Mouse (Mus musculus) retina, embryonic 14.5 days (tissue): ENCODE data around the gene Cgnl1.

Experiments
- DNase-seq: peaks from one replicate; pipeline ENCODE4 v3.0.0-alpha.2; 2015; ENCODE audit warnings: low spot score

Cgnl1 gene

DNA sequence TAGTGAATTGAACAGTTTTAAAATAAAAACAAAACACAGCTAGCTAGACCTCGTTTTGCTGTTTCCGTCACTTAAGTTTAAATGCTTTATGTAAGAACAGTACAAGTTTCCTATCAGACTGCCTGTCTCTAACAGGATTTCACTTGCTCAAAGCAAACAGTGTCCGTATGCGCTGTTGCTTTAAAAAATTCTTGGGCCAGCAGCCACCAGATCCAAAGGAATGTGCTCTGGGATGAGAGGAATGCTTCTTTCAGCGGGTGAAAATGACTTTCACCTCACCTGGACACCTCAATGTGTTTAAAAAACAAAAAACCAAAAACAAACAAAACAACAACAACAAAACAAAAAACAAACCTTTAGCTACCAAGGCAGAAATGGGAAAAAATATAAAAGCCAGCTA lies 54.4 kb downstream of the Cgnl1 start:
- DNase-seq, result no peak

DNA sequence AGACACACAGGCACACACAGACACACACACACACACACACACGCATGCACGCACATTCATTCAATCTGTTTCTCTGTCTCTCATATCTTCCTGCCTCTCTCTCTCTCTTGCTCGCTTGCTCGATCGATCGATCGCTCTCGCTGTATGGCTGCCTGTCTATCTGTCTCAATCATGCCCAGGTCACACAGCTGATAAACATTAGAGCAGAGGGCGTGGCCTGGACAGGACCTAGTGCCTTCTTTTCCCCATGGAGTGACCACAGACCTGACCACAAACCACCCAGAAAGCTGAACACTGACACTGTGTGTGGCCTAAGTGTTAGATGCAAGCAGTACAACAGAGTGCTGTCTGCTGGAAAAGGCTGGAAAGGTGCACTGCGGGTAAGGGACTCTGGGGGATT lies 60.6 kb downstream of the Cgnl1 start:
- no peak for DNase-seq

DNA sequence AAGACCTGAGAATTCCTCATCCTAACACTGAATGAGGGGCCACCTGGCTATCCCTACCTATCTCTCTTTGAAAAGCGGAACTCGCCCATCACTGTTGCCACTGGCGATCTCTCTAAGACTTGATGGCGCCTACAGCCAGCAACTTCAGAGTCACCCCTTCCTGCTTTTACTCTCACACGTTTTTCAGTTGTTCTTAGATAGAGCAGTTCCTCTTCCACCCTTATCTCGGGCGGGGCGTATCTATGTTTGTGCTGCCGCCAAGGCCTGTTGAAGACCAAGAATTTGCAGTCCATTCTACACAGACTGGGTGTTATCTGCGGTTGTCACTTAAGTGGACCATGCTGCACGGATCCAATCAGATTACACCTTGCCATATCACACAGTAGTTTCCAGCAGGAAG lies 62.2 kb downstream of the Cgnl1 start:
- DNase-seq, result no peak

- no peak for DNase-seq
Observed at GRCm38 (mm10) chr9:71707989-71708388, 63.4 kb downstream of the Cgnl1 start.

- peak; percentile 32 for DNase-seq
Observed at GRCm38 (mm10) chr9:71704332-71705014, 66.9 kb downstream of the Cgnl1 start.

- DNase-seq, result no peak
Observed at GRCm38 (mm10) chr9:71699087-71699486, 72.3 kb downstream of the Cgnl1 start.

DNA sequence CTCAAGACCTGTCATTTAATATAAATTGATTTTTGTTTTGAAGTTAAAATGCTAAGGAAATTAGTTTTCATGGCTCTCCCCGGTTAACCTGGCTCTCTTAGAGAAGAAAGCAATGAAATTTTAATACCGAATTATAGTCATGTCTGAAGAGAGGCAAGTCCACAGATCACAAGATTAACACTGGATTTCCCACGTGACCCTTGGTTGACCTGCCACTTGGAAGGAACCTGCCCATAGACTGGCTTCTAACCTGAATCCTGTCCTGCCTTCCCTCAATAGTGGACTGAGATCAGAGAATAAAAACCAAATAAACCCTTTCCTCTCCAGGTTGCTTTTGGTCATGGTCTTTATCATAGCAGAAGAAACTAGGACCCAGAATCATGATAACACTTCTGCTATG lies 73.3 kb downstream of the Cgnl1 start:
- DNase-seq, result no peak

GRCm38 (mm10) chr9:71697189-71697588 lies 74.2 kb downstream of the Cgnl1 start:
- DNase-seq, result no peak

DNA sequence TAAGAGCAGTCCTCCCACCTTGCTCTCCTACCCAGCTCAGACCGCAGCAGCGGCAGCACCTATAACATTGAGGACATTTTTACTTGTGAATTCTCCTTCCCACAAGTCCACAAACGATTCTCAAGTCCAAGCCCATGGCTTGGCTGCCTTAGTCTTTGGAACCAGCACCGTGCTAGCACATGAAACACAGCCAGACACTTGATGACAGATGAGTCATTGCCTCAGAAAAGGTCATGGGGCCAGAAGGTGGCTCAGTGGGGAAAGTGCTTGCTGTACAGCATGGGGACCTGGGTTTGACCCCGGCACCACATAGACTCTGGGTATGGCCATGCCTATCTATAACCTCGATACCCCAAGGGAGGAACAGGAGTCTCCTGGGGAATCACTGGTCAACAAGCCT lies 74.6 kb downstream of the Cgnl1 start:
- no peak for DNase-seq

GRCm38 (mm10) chr9:71695133-71695532 lies 76.3 kb downstream of the Cgnl1 start:
- no peak for DNase-seq

DNA sequence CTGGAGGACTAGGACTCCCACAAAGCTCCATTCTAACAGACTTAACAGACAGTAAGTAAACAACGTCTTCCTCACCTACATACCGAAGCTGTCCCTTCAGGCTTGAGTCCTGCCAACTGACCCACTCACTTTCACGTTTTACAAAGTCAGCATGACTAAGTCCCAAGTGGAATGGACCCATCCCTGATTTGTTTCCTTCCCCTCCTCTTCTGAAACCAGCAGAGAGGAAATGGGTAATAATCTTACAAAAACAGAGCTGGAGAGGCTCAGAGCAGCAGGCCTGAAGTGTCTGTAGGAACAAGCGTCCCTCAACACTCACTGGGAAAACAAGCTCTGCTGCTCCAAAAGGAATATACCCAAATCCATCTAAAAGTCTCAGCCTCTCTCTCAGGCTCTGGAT lies 77.2 kb downstream of the Cgnl1 start:
- no peak for DNase-seq

- DNase-seq, result no peak
Observed at GRCm38 (mm10) chr9:71693771-71694170, 77.6 kb downstream of the Cgnl1 start.

DNA sequence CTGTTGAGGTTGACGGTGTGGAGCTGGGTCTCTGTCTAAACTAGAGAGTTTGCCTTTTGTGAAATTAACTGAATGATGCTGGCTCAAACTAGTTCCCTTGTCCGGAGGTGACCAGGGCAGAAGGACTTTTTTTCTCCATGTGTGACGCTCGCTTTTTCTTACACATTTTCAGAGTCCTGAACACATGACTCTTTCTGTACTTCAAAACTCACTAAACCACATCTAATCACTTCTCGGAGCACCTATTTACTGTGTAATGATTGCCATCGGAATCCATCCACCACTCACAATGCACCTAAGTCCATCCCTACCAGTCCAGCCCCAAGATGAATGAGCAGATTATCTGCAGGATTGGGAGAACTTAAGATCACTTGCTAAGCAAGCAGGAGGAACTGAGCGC lies 79.2 kb downstream of the Cgnl1 start:
- no peak for DNase-seq

GRCm38 (mm10) chr9:71689369-71690073 lies 81.9 kb downstream of the Cgnl1 start:
- DNase-seq, result no peak

GRCm38 (mm10) chr9:71686463-71686862 lies 84.9 kb downstream of the Cgnl1 start:
- no peak for DNase-seq

- DNase-seq, result no peak
Observed at GRCm38 (mm10) chr9:71684772-71685171, 86.6 kb downstream of the Cgnl1 start.

DNA sequence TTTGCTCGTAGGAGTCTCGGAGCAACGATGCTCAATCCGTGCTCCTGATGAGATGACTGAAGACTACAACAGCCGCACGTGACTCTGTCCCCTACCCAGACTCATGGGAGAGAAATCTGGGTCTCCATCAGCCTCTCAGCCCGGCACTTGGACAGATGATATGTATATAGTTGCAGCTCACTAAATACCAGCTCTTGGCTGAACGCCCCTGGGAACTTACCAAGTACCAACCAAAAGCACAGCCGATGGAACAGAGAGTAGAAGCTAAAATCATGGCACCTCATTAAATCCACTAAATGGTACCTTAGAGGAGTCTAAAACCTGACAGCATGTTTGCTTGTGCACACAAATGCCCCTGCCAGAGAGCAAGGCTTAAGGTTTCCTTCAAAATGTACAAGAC lies 91.0 kb downstream of the Cgnl1 start:
- DNase-seq, result no peak

DNA sequence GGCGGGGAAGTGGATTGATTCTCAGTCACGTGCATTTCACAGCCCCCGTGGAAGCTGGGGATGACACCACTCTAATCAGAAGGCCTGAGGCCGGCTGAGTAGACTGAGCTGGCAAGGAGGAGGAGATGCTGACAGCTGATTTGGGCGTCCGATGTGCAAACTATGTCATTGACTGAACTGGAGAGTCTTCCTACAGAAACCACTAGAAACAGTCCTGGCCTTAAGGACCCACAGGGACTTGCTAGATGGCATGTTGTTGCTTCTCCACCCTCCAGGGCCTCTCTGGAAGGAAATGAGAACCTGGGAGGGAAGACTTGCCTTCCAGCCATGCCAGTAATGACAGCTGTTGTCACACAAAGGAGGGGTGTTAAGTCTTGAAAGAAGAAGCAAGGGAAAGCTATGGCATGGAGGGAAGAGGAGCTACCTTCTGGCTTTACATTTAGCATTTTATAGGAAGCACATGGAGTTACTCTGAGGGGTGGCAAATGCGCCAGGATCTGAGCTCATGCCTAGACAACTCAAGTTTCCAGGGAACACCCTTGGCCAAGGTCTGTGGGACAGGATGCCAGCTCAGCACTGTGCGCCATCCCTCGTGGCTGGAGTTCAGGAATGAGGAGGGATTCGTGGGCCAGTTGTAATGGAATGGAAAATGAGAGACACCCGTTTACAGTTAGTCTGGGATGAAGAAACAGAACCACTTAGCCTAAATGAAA lies 92.1 kb downstream of the Cgnl1 start:
- DNase-seq, result no peak

DNA sequence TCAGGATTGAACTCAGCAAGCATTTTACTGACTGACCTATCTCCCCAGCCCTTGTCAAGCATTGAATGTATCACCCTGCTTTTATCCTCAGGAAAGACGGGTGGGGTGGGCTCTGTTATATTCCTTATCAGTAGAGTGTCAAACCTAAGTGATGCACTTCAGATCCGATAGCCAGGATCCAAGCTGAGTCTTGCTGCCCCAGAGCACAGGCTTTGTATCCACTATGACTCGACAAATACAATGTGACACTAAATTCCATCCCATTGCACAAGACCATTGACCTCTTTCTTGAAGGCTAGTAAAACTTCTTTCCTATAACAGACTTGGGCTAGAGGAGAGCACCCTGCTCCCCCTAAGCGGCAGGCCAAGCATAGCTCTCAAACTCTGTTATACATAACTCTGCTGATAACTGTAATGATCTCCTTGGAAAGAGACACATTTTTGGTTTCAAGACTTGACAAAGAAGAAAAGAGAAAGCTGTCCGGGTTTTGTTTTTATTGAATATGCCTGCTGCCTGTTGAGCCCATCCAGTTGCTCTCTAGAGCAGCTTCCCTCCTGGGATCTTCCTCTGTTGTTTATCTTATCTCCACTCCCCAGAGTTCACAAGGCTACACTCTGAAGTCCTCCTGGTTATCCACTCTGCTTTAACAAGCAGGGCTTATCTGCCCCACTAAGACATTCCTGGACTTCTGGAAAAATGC lies 94.3 kb downstream of the Cgnl1 start:
- peak; percentile 9 for DNase-seq

- DNase-seq, result peak; percentile 30
Observed at GRCm38 (mm10) chr9:71675799-71676414, 95.5 kb downstream of the Cgnl1 start.

GRCm38 (mm10) chr9:71675216-71675615 lies 96.2 kb downstream of the Cgnl1 start:
- no peak for DNase-seq

GRCm38 (mm10) chr9:71674476-71674875 lies 96.9 kb downstream of the Cgnl1 start:
- DNase-seq, result no peak
